Mouse (Mus musculus): ENCODE results near the gene Camp.

GRCm38 (mm10) chr9:109833088-109833412 lies 16.4 kb downstream of the Camp start:
- TF ChIP-seq POLR2A (IDR thresholded peaks at IDR 0.05; ENCODE audit: insufficient read depth, low read depth, low read length) (no peak), CTCF (IDR thresholded peaks at IDR 0.05) (no peak), EP300 (IDR thresholded peaks at IDR 0.05; ENCODE audit: insufficient read depth, low read depth, low read length) (no peak)
